Mouse (Mus musculus) liver, embryonic 13.5 days (tissue): ENCODE measurements around the gene 4930442H23Rik. TPM values are rescaled to one million over a fixed set of nuclear protein-coding genes. Genes with fewer than 3 reads are reported as not detected.
"Not testable (repeated sequence)": the region's sequence is repeated elsewhere in the genome, so short reads cannot be mapped to it uniquely, and the experiment has no call there.

Experiments used
- ATAC-seq: fragments of 200-750 bp; cut with Nextera tagmentation; 2 replicates; pipeline ENCODE4 v1.8.0; 2017; ENCODE audit warnings: low read depth, mild to moderate bottlenecking, moderate number of reproducible peaks, moderate library complexity
- DNase-seq: peaks from one replicate; pipeline ENCODE4 v3.0.0; 2022
- H3K27ac ChIP-seq: fragments of 300-500 bp; sonication (generic); 2 replicates; pipeline ENCODE4 v1.5.1; 2015; ENCODE audit warnings: moderate library complexity, mild to moderate bottlenecking, inconsistent platforms
- H3K27me3 ChIP-seq: fragments of 300-500 bp; sonication (generic); 2 replicates; pipeline ENCODE4 v1.6.1; 2015; ENCODE audit warnings: mild to moderate bottlenecking, inconsistent platforms
- H3K36me3 ChIP-seq: fragments of 300-500 bp; sonication (generic); 2 replicates; pipeline ENCODE4 v1.6.1; 2015; ENCODE audit warnings: mild to moderate bottlenecking, inconsistent platforms
- H3K4me1 ChIP-seq: fragments of 300-500 bp; sonication (generic); replicated peaks from 2 replicates; pipeline ENCODE4 v1.6.1; 2015; ENCODE audit warnings: inconsistent platforms
- H3K4me2 ChIP-seq: fragments of 300-500 bp; sonication (generic); 2 replicates; pipeline ENCODE4 v1.6.1; 2015; ENCODE audit warnings: inconsistent platforms, mild to moderate bottlenecking, moderate library complexity
- H3K4me3 ChIP-seq: fragments of 300-500 bp; sonication (generic); replicated peaks from 2 replicates; pipeline ENCODE4 v1.5.1; 2015; ENCODE audit warnings: mild to moderate bottlenecking, inconsistent platforms
- H3K9ac ChIP-seq: fragments of 300-500 bp; sonication (generic); 2 replicates; pipeline ENCODE4 v1.6.1; 2015; ENCODE audit warnings: mild to moderate bottlenecking, inconsistent platforms
- H3K9me3 ChIP-seq: fragments of 300-500 bp; sonication (generic); replicated peaks from 2 replicates; pipeline ENCODE4 v1.6.1; 2016; ENCODE audit warnings: inconsistent platforms
- WGBS: fragments of 180-500 bp; shearing (Covaris S2); methylation state at CpG from one replicate; pipeline ENCODE4 v1.1.7; 2015; ENCODE audit not compliant: insufficient replicate concordance; 5-methylcytosine and 5-hydroxymethylcytosine counted together
- polyA plus RNA-seq: library from polyadenylated mRNA; unstranded; fragments of >200 nt; fragmentation: Nextera tagmentation; extraction: Ambion mirVana; gene quantifications from 2 replicates; pipeline ENCODE4 v1.2.1, GENCODE M21; 2015

4930442H23Rik gene
- polyA plus RNA-seq, 1 experiment from 2014 or later: not detected

- Histone ChIP-seq H3K9me3 (no peaks in the 10 kb centered on the region), H3K4me3 (no peak overlapping the region), H3K27me3 (no peaks in the 10 kb centered on the region), H3K4me2 (0 out of 2 replicates have a peak overlapping the region, but pooled peaks have one; percentile 81), H3K27ac (peak overlapping the region; percentile 65; the same call in 1 of the 2 replicates), H3K9ac (no peak overlapping the region), H3K4me1 (peaks cover 47% of the 10 kb centered on the region), H3K36me3 (peaks cover 71% of the 10 kb centered on the region)
- ATAC-seq (no peak), DNase-seq (no peak)
- 68% methylated on average over 4 of the region's 4 CpGs for WGBS
Measured at GRCm38 (mm10) chr10:81184765-81185164, 1.1 kb upstream of the 4930442H23Rik start.

GRCm38 (mm10) chr10:81182336-81183333, 1.0 kb downstream of the 4930442H23Rik start, which contains the start of gene Dapk3:
Gene Dapk3, plus strand, starts transcription at chr10:81183005.
- peak within 1 kb of the TSS; percentile 79 for H3K27ac ChIP-seq
- WGBS: 4% methylated on average over 53 of the region's 53 CpGs
- ATAC-seq (peak; percentile 89), DNase-seq (peak; percentile 97)
- no peaks in the 10 kb centered on the region for H3K9me3 ChIP-seq
- peaks cover 82% of the 10 kb centered on the region for H3K36me3 ChIP-seq
- peak within 1 kb of the TSS; percentile 75 for H3K9ac ChIP-seq
- peak within 1 kb of the TSS; percentile 81 for H3K4me2 ChIP-seq
- H3K4me1 ChIP-seq: peaks cover 66% of the 10 kb centered on the region
- H3K4me3 ChIP-seq: peak within 1 kb of the TSS; percentile 71
- H3K27me3 ChIP-seq: no peaks in the 10 kb centered on the region

- not testable (repeated sequence) for H3K27me3 ChIP-seq, H3K9ac ChIP-seq, H3K9me3 ChIP-seq, DNase-seq, ATAC-seq
- Histone ChIP-seq H3K4me2 (peak overlapping the region; percentile 34; the same call in 1 of the 2 replicates), H3K4me3 (0 out of 2 replicates have a peak overlapping the region, but pooled peaks have one; percentile 8), H3K4me1 (peaks cover 73% of the 10 kb centered on the region), H3K27ac (peak overlapping the region; percentile 62), H3K36me3 (peaks cover 83% of the 10 kb centered on the region)
- 79% methylated on average over 12 of the region's 12 CpGs for WGBS
Measured at GRCm38 (mm10) chr10:81181860-81182259, 1.8 kb downstream of the 4930442H23Rik start.

- Histone ChIP-seq H3K4me2 (no peak overlapping the region), H3K9ac (no peak overlapping the region; the same call in 1 of the 2 replicates), H3K27ac (peak overlapping the region; percentile 62; the same call in 1 of the 2 replicates), H3K27me3 (no peaks in the 10 kb centered on the region), H3K4me1 (peaks cover 75% of the 10 kb centered on the region), H3K9me3 (no peaks in the 10 kb centered on the region), H3K36me3 (peaks cover 76% of the 10 kb centered on the region), H3K4me3 (no peak overlapping the region)
- 87% methylated on average over 13 of the region's 13 CpGs for WGBS
- ATAC-seq (no peak), DNase-seq (no peak)
Measured at GRCm38 (mm10) chr10:81180946-81181345, 2.7 kb downstream of the 4930442H23Rik start.

- H3K27me3 ChIP-seq: no peaks in the 10 kb centered on the region
- peaks cover 65% of the 10 kb centered on the region for H3K36me3 ChIP-seq
- peak overlapping the region; percentile 95 for H3K27ac ChIP-seq
- ATAC-seq: no peak
- H3K4me1 ChIP-seq: peaks cover 81% of the 10 kb centered on the region
- peak overlapping the region; percentile 84; the same call in 1 of the 2 replicates for H3K4me2 ChIP-seq
- WGBS: 90% methylated on average over 32 of the region's 32 CpGs
- DNase-seq: no peak
- H3K9me3 ChIP-seq: no peaks in the 10 kb centered on the region
- H3K9ac ChIP-seq: peak overlapping the region; percentile 100; the same call in 1 of the 2 replicates
- H3K4me3 ChIP-seq: peak overlapping the region; percentile 98; the same call in 1 of the 2 replicates
Measured at GRCm38 (mm10) chr10:81179451-81180342, 4.0 kb downstream of the 4930442H23Rik start.

- DNase-seq: no peak
- Histone ChIP-seq H3K27ac (peak overlapping the region; percentile 95), H3K4me3 (peak overlapping the region; percentile 98), H3K36me3 (peaks cover 57% of the 10 kb centered on the region), H3K9me3 (no peaks in the 10 kb centered on the region), H3K9ac (peak overlapping the region; percentile 100), H3K4me2 (peak overlapping the region; percentile 84), H3K4me1 (peaks cover 81% of the 10 kb centered on the region), H3K27me3 (no peaks in the 10 kb centered on the region)
- ATAC-seq: no peak
- WGBS: 90% methylated on average over 11 of the region's 11 CpGs
Measured at GRCm38 (mm10) chr10:81178927-81179326, 4.7 kb downstream of the 4930442H23Rik start.

GRCm38 (mm10) chr10:81177958-81178712, 5.5 kb downstream of the 4930442H23Rik start:
- no peaks in the 10 kb centered on the region for H3K9me3 ChIP-seq
- no peak for ATAC-seq
- H3K4me2 ChIP-seq: peak overlapping the region; percentile 84
- peaks cover 57% of the 10 kb centered on the region for H3K36me3 ChIP-seq
- H3K9ac ChIP-seq: peak overlapping the region; percentile 100
- peaks cover 83% of the 10 kb centered on the region for H3K4me1 ChIP-seq
- WGBS: 48% methylated on average over 14 of the region's 14 CpGs
- H3K27me3 ChIP-seq: no peaks in the 10 kb centered on the region
- peak overlapping the region; percentile 95 for H3K27ac ChIP-seq
- H3K4me3 ChIP-seq: peak overlapping the region; percentile 98
- no peak for DNase-seq

GRCm38 (mm10) chr10:81177491-81177925, 6.1 kb downstream of the 4930442H23Rik start:
- no peaks in the 10 kb centered on the region for H3K27me3 ChIP-seq
- peak overlapping the region; percentile 95 for H3K27ac ChIP-seq
- peaks cover 88% of the 10 kb centered on the region for H3K4me1 ChIP-seq
- peaks cover 56% of the 10 kb centered on the region for H3K36me3 ChIP-seq
- DNase-seq (no peak), ATAC-seq (no peak)
- H3K4me2 ChIP-seq: peak overlapping the region; percentile 84
- peak overlapping the region; percentile 98 for H3K4me3 ChIP-seq
- no peaks in the 10 kb centered on the region for H3K9me3 ChIP-seq
- 4% methylated on average over 16 of the region's 16 CpGs for WGBS
- H3K9ac ChIP-seq: peak overlapping the region; percentile 100

- Histone ChIP-seq H3K27me3 (no peaks in the 10 kb centered on the region), H3K27ac (peak within 1 kb of the TSS; percentile 95), H3K9me3 (no peaks in the 10 kb centered on the region), H3K4me1 (peaks cover 81% of the 10 kb centered on the region), H3K36me3 (peaks cover 48% of the 10 kb centered on the region), H3K9ac (peak within 1 kb of the TSS; percentile 100), H3K4me2 (peak within 1 kb of the TSS; percentile 84), H3K4me3 (peak within 1 kb of the TSS; percentile 98)
- peak; percentile 96 for DNase-seq
- WGBS: under 1% methylated on average over 77 of the region's 77 CpGs
- peak; percentile 78 for ATAC-seq
Measured at GRCm38 (mm10) chr10:81176466-81177271, 7.0 kb downstream of the 4930442H23Rik start, which contains the start of gene Eef2. Gene Eef2, plus strand, starts transcription at chr10:81176631.
